Mouse (Mus musculus) lung, postnatal 10 days (tissue): ENCODE measurements around the gene Raet1d.
"Not testable (repeated sequence)": the region's sequence is repeated elsewhere in the genome, so short reads cannot be mapped to it uniquely, and the experiment has no call there.

Source experiments
- DNase-seq: peaks from one replicate; pipeline ENCODE4 v3.0.0; 2021

Gene Raet1d

DNA sequence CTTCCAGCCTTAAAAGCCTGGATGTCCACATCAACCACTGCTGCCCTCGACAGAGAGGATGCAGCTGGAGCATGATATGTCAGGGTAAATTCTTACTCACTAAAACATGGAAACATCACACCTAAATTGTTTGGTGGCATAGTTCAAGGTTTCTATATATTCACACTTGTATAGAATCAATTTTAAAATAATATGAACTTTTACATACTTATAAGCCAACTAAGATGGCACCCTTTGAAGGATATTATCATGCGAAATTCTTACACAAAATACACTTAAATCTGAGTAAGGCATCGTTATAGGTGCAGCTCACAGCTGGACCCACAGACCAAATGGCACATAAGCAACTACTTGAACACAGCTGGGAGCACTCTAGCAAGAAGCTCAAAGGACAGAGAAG is at the start of gene Raet1d:
Raet1d (plus strand) TSS at position 301 of the 400 bp plus-strand sequence.
- not testable (repeated sequence) for DNase-seq

DNA sequence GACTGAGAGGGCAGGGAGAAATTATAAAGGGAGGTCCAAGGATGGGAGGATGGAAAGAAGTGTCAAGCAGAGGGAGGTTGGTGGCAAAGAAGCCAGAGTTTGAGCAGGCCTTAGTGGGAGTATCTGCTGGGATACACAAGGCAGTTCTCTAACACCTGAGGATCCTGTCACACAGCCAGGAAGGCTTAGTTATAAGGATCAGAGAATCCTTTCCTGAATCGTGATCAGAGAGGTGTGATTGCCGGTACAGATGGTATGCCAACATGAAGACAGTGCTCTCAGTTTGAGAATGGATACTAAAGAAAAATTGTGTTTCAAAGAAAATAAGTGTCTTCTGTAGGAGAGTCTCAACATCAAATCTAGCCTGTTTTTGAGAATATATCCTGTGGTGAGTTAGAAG is 37.5 kb upstream of the Raet1d start:
- no peak for DNase-seq

DNA sequence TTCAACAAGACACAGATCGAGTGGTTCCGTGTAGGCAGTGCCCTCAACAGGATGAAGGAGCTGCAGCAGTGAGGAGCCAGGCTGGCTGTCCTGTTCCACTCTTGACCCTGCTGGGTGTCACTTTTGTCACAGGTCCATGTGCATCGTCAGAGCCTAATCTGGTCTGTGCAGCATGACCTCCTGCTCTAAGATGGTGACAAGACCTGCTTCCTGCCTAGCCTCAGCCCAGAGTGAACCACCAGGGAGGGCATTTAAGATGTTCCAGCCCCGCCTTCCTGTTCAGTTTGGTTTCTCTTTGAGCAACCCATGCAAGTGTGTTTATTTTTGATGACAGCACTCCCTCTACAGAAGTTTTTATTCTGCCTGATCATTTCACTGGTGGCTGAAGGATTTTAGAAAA is 14.6 kb upstream of the Raet1d start:
- peak; percentile 1 for DNase-seq

DNA sequence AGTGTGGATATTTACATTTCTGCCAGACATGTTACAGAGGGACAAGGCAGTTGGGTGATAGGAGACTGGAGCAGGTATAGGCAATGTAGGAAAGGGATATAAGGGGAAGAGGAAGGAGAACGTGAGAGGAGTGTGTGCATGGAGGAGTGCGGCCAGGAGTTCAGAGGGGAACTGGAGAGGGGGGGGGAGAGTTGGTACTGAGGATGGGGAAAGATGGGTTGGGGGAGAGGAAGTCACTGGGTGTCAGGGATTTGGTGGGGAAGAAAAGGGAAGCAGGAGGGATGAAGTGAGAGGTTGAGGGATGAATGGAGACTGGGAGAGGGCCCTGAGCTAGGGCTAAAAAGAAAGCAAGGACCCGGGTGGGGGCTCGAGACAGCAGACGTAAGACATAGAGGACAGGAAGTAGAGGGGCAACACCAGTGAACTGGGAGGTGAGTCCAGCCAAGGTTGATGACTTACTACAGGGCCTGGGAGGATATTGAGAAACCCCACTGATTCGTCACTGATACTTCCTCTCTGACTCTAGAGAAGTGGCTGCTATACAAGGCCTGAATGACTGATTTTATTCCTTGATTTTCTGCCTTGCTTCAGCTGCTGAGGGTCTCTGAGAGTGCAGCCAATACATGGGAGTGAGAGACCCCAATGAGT is 6.7 kb upstream of the Raet1d start:
- DNase-seq: not testable (repeated sequence)

DNA sequence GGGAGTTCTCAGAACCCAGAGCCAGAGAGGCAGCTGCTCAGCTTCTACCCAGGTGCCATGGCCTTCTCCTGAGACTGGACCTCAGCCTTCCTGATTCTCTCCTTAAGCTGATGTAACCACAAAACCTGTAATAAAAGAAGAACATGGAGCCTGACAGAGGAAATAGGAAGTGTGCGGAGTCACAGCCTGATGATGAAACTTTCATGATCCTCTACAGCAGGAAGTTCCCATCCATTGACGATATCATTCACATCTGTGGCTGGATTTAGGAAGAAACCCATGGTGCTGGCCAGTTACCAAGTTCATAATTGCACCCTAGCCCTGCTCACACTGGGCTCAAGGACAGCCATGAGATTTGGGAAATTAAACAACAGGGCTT is 6.2 kb upstream of the Raet1d start:
- not testable (repeated sequence) for DNase-seq

DNA sequence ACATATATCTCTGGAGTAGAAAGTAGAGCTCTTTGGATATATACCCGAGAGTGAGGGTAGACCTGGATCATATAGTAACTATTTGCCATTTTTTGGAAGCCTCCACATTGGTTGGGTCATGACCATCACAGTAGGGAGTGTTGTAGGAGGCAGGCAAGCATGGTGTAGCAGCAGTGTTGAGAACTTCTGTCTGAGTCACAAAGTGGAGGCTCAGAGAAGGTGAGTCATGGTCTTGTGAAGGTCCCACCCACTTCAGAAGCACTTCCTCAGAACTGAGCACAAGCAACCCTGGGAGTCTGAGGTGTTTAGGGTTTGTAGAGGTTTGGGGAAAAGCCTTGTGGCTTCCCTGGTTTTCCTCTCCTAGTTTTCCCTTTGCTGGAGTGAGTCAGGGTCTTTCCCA is 3.0 kb upstream of the Raet1d start:
- not testable (repeated sequence) for DNase-seq

DNA sequence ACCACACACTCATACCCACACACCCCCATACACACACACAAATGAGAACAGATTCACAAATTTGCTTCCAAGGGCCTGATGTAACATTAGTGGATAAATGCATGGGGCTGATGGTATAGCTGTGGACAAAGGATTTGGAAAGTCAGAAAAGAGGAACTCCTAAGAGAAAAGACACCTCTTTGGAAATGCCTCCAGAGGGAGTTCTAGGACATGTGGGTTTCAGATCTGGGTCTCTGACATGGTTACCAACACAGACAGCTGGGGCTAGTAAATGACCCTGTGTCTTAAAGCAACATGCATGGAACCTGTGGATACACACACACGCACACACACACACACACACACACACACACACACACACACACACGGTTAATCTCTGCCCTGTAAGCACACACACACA is 605 bp downstream of the Raet1d start:
- not testable (repeated sequence) for DNase-seq

DNA sequence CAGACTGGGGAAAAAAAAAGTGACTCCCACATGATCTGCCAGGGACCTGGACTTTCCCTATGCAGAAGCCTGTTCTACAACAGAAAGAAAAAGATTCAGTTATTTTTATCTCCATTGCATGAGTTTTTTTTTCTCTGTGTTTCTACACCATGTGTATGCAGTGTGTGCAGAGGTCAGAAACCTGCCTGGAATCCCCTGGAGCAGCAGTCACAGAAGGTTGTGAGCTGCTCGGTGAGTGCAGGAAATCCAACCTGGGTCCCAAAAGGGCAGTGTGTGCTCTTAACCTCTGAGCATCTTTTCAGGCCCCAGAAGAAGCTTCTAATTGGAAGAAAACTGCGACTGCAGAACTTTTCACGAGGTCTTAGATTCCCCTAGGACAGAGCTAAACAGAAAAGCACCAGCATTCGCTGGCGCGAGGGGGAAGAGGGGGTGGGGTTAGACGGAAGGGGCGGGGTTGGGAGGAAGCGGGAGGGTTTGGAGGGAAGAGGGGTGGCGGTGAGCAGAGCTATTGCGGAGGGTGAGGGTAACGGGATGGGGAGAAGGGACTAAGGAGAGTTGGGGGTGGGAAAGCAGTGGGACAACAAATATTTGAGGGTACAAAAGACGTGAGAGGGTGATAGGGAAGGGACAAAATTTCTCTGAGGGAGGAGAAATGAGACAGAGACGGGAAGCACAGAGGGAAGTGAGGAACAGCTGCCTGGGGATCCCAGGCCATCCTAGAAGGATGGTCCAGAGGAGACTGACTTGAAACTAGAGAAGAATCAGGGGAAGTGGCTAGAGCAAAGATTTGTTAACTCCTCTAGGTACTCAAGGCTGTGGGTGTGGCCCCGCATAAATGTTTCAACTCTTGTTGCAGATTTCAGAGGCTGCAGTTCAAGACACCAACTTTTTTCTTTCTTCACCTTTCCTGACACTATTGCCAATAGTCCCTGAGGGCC is 1.3 kb downstream of the Raet1d start:
- DNase-seq: peak; percentile 1

DNA sequence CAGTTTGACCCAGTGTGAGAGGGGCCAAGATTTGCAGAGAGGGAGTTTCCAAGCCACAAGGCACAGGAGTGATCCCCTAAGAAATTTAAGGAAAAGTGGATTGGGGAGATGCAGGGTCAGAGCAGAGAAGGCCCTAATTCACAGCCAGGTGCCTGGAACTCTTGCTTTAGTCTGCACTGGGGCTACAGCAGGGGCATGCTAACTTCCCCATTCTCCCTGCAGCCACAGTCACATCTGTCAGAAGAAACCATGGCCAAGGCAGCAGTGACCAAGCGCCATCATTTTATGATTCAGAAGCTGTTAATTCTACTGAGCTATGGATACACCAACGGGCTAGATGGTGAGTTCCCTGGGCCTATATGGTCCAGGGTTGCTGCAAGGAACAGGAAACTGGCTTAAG is 2.1 kb downstream of the Raet1d start:
- DNase-seq: not testable (repeated sequence)

DNA sequence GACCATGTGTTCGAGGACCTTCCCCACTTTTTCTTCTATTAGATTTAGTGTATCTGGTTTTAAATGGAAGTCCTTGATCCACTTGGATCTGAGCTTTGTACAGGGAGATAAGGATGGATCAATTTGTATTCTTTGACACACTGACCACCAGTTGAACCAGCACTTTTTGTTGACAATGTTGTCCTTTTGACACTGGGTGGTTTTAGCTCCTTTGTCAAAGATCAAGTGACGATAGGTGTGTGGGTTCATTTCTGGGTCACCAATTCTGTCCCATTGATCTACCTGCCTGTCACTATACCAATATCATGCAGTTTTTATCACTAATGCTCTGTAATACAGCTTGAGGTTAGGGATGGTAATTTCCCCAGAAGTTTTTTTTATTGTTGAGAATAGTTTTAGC is 4.6 kb downstream of the Raet1d start:
- DNase-seq: not testable (repeated sequence)

DNA sequence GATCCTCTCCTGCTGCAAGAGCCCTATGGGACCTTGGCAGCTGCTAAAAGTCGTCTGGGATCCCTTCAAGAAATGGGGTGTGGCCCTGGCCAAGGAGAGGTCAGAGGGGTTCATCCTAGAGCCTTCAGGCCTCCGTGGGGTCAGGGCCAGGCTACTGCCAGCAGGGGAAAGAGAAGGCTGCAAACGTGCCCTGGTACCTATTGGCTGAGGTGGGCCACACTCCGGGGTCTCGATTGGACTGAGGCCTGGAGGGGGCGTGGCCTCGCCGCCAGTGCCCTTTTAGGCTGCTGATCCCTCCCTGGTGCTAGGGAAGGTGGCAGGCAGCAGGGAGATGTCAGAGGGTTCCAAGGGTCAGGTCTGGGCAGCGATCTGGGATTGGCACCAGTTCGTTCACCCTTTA is 20.9 kb downstream of the Raet1d start:
- not testable (repeated sequence) for DNase-seq

DNA sequence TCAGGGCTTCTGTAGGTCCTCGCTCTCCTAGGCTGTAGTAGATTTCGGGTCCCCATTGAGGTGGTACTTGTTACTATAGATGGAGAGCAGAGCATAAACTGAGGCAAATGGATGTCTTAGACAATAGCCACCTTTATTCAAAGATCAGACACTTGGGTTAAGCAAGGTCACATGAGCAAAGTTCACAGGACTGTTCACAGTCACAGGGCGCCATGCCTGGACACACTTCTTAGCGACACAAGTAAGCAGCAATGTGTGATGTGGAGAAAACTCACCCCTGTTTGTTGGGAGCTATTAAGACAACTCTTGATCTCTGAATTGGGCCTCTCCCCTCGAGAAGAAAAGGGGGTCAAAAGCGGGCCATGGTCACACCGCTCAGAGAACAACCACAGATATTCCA is 29.8 kb downstream of the Raet1d start:
- DNase-seq: not testable (repeated sequence)

DNA sequence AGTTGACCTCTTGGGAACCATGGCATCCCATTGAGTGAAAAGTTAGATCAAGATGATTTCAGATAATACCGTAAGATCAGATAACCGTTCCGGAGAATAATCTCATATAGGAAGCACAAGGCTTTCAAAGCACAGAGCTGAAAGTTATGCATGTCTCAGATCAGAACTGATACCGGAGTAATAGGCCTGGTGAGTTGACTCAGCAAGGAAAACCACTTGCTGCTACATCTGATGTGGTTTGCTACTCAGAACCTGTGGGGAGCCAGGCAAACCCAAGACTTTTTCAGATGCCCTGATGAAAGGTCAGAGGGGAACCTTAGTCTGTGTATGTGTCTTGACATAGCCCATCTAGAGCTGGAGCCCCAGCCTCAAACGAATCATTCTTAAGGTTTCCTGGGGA is 31.3 kb downstream of the Raet1d start:
- DNase-seq: not testable (repeated sequence)

DNA sequence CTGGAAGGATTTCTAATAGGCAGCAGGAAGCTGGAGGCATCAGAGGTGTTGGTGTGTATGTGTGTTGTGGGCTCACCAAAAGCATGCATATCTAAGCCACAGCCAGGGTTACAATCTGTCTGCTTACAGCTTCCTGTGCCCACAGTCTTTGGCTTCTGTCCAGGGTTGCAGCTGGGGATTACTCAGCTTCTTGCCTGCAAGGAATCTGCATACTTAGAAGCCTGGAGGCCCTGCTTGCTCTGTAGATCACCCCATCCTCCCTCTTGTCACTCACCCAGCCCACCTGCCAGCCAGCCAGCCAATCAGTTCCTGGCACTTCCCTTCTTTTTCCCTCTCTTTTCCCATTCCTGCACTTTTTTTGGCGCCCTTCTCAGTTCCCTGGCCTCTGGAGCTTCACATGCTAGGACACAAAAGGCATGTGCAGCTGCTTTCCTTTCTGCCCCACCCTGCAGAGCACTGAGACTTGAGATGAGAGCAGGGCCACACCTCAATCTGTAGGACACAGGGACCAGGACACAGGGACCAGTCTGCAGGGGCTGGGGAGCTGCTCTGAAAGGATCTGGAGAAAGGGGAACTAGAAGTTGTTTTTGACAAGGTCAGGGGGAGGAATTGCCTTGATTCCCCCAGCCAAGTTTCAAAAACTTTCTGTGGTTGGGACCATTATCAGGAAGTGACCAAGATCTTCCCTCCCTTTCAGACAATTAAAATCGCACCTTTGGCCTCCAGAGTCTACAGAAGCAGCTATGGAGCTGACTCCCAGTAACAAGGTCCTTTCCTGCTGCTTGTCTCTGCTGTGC is 32.9 kb downstream of the Raet1d start:
- not testable (repeated sequence) for DNase-seq

DNA sequence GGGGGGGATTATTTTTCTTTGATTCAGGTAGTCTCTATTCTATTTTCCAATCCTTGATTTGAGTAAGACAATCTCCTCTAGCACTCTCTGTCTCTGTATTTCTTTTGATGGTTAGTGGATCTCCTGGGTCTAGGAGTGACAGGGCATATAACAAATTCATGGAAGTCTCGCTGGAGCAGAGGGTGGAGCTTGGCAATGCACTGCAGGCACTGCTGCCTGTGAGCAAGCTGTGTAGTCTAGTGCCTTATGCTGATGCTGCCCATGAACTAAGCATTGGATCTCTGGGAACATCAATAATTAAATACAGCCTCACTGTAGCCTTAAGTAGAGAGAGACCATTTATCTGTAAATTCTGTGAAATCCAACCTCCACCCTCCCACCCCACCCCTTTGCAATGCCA is 36.3 kb downstream of the Raet1d start:
- DNase-seq: not testable (repeated sequence)

DNA sequence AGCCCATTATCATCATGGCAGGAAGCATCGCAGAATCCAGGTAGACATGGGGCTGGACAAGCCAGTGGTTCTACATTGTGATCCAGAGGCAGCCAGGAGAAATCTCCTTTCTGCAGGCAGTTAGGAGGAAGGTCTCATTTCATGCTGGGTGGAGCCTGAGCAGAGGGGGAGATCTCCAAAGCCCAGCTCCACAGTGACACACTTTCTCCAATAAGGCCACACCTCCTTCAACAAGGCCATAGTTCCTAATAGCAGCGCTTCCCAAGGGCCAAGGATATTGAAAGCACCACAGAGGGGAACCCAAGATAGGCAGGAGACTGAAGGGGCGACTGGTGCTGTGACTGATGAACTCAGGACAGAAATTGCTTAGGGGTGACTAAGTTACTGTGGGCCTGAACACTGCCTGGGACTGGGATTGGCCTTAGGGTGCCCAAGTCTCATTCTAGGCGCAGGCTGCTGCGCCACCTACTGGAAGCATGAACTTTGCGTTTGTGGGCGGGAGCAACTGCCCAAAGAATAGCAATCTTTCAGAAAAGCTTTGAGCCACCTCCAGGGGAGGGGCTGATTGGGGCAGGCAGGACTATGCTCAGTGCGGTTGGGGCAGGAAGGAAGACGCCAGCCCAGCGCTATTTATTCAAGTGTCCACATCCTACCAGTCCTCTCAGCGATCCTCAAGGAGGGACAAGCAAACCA is 42.0 kb downstream of the Raet1d start:
- peak; percentile 67 for DNase-seq

DNA sequence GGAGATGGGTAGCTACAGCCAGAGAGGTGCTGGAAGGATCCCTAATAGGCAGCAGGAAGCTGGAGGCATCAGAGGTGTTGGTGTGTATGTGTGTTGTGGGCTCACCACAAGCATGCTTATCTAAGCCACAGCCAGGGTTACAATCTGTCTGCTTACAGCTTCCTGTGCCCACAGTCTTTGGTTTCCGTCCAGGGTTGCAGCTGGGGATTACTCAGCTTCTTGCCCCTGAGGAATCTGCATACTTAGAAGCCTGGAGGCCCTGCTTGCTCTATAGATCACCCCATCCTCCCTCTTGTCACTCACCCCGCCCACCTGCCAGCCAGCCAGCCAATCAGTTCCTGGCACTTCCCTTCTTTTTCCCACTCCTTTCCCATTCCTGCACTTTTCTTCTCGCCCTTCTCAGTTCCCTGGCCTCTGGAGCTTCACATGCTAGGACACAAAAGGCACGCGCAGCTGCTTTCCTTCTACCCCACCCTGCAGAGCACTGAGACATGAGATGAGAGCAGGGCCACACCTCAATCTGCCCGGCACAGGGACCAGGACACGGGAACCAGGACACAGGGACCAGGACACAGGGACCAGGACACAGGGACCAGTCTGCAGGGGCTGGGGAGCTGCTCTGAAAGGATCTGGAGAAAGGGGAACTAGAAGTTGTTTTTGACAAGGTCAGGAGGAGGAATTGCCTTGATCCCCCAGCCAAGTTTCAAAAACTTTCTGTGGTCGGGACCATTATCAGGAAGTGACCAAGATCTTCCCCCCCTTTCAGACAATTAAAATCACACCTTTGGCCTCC is 53.5 kb downstream of the Raet1d start:
- DNase-seq: peak; percentile 44
